Mouse (Mus musculus) ES-Bruce4 (cell line): ENCODE data around the gene Bad. TPM values are rescaled to one million over a fixed set of nuclear protein-coding genes. Genes with fewer than 3 reads are reported as not detected.
A peak's percentile ranks its signal among the peaks of the same experiment; 100 is the strongest.

Source experiments
- H3K27ac ChIP-seq: 2 replicates; pipeline ENCODE4 v1.5.1; 2012; ENCODE audit warnings: low read length, inconsistent platforms; ENCODE audit not compliant: insufficient read depth
- H3K27me3 ChIP-seq: 2 replicates; pipeline ENCODE4 v1.6.1; 2012; ENCODE audit warnings: mild to moderate bottlenecking, low read length, inconsistent platforms; ENCODE audit not compliant: control insufficient read depth, poor library complexity, insufficient read depth, severe bottlenecking
- H3K36me3 ChIP-seq: 2 replicates; pipeline ENCODE4 v1.6.1; 2012; ENCODE audit warnings: inconsistent platforms, mild to moderate bottlenecking, low read length, moderate library complexity; ENCODE audit not compliant: control insufficient read depth, poor library complexity, insufficient read depth, severe bottlenecking
- H3K4me1 ChIP-seq: one replicate; pipeline ENCODE4 v1.8.1; 2011; ENCODE audit warnings: low read length; ENCODE audit not compliant: control insufficient read depth, insufficient read depth
- H3K4me3 ChIP-seq: 2 replicates; pipeline ENCODE4 v1.5.1; 2011; ENCODE audit warnings: low read depth, mild to moderate bottlenecking, low read length
- H3K9ac ChIP-seq: 2 replicates; pipeline ENCODE4 v1.6.1; 2012; ENCODE audit warnings: low read depth, mild to moderate bottlenecking, inconsistent platforms; ENCODE audit not compliant: poor library complexity, severe bottlenecking
- H3K9me3 ChIP-seq: replicated peaks from 2 replicates; pipeline ENCODE4 v1.6.1; 2012; ENCODE audit warnings: mild to moderate bottlenecking, low read length, inconsistent platforms; ENCODE audit not compliant: control insufficient read depth, poor library complexity, insufficient read depth, severe bottlenecking
- CTCF ChIP-seq: IDR thresholded peaks from one replicate; pipeline ENCODE4 v1.8.1; 2011; ENCODE audit warnings: low read depth, low read length
- EP300 ChIP-seq: IDR thresholded peaks from 2 replicates; pipeline ENCODE4 v1.6.1; 2011; ENCODE audit warnings: low read depth, low read length; ENCODE audit not compliant: insufficient read depth
- POLR2A ChIP-seq: IDR thresholded peaks from one replicate; pipeline ENCODE4 v1.8.1; 2011; ENCODE audit warnings: low read length; ENCODE audit not compliant: insufficient read depth
- polyA plus RNA-seq: library from polyadenylated mRNA; stranded (reverse); fragments of >200 nt; gene quantifications from 2 replicates; pipeline ENCODE4 v1.2.4, GENCODE M21; 2011; ENCODE audit warnings: low read depth; ENCODE audit not compliant: missing spikeins, insufficient read depth, insufficient read length

Bad gene
- polyA plus RNA-seq, 1 experiment, result 14.6 TPM

- H3K9me3 ChIP-seq, result no peaks in the 10 kb centered on the region
- TF ChIP-seq CTCF (no peak), EP300 (no peak), POLR2A (no peak)
- peaks cover 3% of the 10 kb centered on the region for H3K36me3 ChIP-seq
- H3K4me3 ChIP-seq, result no peak overlapping the region
- H3K27ac ChIP-seq, result peak overlapping the region; percentile 42; the same call in 1 of the 2 replicates
- H3K27me3 ChIP-seq, result no peaks in the 10 kb centered on the region
- H3K4me1 ChIP-seq, result peaks cover 12% of the 10 kb centered on the region
- H3K9ac ChIP-seq, result no peak overlapping the region
Observed at GRCm38 (mm10) chr19:6972247-6972917, 30.7 kb downstream of the Bad start.

- Histone ChIP-seq H3K27me3 (no peaks in the 10 kb centered on the region), H3K9me3 (no peaks in the 10 kb centered on the region), H3K27ac (peak overlapping the region; percentile 53), H3K4me1 (peaks cover 9% of the 10 kb centered on the region), H3K4me3 (peak overlapping the region; percentile 54), H3K36me3 (peaks cover 14% of the 10 kb centered on the region), H3K9ac (peak overlapping the region; percentile 41)
- no peak for TF ChIP-seq CTCF
- no peak for TF ChIP-seq EP300
- no peak for TF ChIP-seq POLR2A
Observed at GRCm38 (mm10) chr19:6973581-6974190, 32.0 kb downstream of the Bad start.

- peaks cover 14% of the 10 kb centered on the region for H3K36me3 ChIP-seq
- no peaks in the 10 kb centered on the region for H3K9me3 ChIP-seq
- peak within 1 kb of the TSS; percentile 64 for H3K27ac ChIP-seq
- TF ChIP-seq POLR2A, result peak; percentile 31
- TF ChIP-seq CTCF, result no peak
- TF ChIP-seq EP300, result 0 out of 2 replicates have a peak, but pooled peaks have one; percentile 41
- H3K9ac ChIP-seq, result peak within 1 kb of the TSS; percentile 41
- H3K27me3 ChIP-seq, result no peaks in the 10 kb centered on the region
- H3K4me3 ChIP-seq, result peak within 1 kb of the TSS; percentile 96
- H3K4me1 ChIP-seq, result peaks cover 9% of the 10 kb centered on the region
Observed at GRCm38 (mm10) chr19:6974211-6975205, 32.8 kb downstream of the Bad start, which contains the start of gene Ppp1r14b. Gene Ppp1r14b (plus strand): TSS chr19:6974968.

- no peaks in the 10 kb centered on the region for H3K9me3 ChIP-seq
- peak within 1 kb of the TSS; percentile 42 for H3K27ac ChIP-seq
- TF ChIP-seq POLR2A (no peak), EP300 (no peak), CTCF (no peak)
- H3K36me3 ChIP-seq, result peaks cover 14% of the 10 kb centered on the region
- peak within 1 kb of the TSS; percentile 76 for H3K4me3 ChIP-seq
- no peaks in the 10 kb centered on the region for H3K27me3 ChIP-seq
- peak within 1 kb of the TSS; percentile 41 for H3K9ac ChIP-seq
- H3K4me1 ChIP-seq, result peaks cover 7% of the 10 kb centered on the region
Observed at GRCm38 (mm10) chr19:6975537-6976521, 34.2 kb downstream of the Bad start, which contains the start of gene Plcb3. Gene Plcb3 (minus strand): TSS chr19:6976470.
